Mouse (Mus musculus): ENCODE measurements around the gene Slc22a20. TPM values are rescaled to one million over a fixed set of nuclear protein-coding genes. Genes with fewer than 3 reads are reported as not detected.

Slc22a20 gene
- not detected in 2 replicates for polyA plus RNA-seq (2015; fragmentation: Nextera tagmentation; extraction: Ambion mirVana)

DNA sequence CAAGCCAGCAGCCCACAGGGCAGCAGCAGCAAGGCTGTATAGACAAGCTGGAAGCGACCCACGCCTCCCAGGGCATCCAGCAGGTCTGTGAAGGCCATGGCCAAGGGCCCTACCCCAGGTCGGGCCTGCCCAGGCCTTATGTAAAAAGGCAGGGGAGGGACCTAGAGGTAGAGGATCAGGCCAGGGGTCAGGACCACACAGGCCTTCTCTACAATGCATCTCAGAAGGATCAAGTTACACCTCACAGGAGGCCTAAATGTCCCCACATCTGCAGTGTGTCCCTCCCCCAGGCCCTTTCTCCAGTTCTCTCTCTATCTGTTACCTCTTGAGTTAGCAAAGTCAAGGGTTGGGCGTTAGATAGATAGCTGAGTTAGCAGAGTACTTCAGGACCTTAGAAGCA, at the start of gene Slc22a20:
Gene Slc22a20, minus strand, starts transcription at position 101 of the 400 bp plus-strand sequence.

DNA sequence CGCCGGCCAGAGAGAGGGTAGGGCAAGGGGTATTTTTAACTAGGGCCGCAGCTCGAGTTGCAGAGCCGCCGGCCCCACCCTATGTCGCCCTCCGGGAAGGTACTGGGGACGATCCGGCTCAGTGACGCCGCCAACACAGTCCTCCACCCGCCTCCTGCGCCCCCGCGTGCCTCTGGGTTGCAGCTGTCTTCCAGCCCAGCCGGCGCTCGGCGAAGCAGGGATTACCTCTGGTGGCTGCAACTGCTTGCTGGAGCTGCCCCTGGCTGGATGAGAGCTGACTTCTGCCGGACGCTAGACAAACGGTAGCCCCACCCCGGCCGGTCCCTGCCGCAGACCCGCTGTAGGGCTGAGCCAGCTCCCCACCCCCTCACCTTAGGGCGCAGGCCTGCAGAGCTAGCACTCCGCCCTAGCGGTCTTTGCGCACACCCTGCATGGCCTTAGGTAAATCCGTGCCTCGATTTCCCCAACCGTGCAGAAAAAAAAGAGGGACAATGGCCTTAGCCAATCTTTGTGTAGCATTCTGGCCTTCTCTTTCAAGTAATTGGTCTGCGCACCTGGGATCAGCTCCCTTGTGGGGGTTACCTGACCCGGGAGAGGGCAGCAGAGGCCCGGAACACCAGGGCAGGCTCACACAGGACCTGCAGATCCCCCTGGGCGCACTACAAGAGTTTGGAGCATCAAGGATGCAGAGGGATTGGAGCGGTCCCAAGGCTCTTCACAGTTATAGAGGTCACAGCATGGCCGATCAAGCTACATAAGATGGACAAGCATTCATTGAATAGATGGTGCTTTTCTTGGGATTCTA, 29.8 kb upstream of the Slc22a20 start, which contains the start of gene Capn1:
Gene Capn1, minus strand, starts transcription at position 387 of the 805 bp plus-strand sequence.

GRCm38 (mm10) chr19:5963883-5964562, 21.9 kb downstream of the Slc22a20 start, which contains the start of gene Pola2:
Pola2 (minus strand) TSS chr19:5964202.

GRCm38 (mm10) chr19:5924713-5925093, 61.2 kb downstream of the Slc22a20 start, which contains the start of gene Cdc42ep2:
Cdc42ep2 (minus strand) TSS chr19:5924816.

Other genes starting within 250 kb of the Slc22a20 start
- 20.0 and 20.8 TPM in 2 replicates for gene Ltbp3, start 245.2 kb downstream of the Slc22a20 start, polyA plus RNA-seq (2015; fragmentation: Nextera tagmentation; extraction: Ambion mirVana)
- gene Scyl1, start 214.7 kb downstream of the Slc22a20 start, polyA plus RNA-seq (2015; fragmentation: Nextera tagmentation; extraction: Ambion mirVana) = 75.6 and 85.9 TPM in 2 replicates
- gene Frmd8, start 110.9 kb downstream of the Slc22a20 start, polyA plus RNA-seq (2015; fragmentation: Nextera tagmentation; extraction: Ambion mirVana) = 12.2 and 12.5 TPM in 2 replicates
- gene Slc25a45, start 108.3 kb downstream of the Slc22a20 start, polyA plus RNA-seq (2015; fragmentation: Nextera tagmentation; extraction: Ambion mirVana) = 2.9 TPM in 2 replicates
- gene Tigd3, start 92.0 kb downstream of the Slc22a20 start, polyA plus RNA-seq (2015; fragmentation: Nextera tagmentation; extraction: Ambion mirVana) = 6.3 and 8.0 TPM in 2 replicates
- 49.1 and 55.8 TPM in 2 replicates for gene Dpf2, start 73.1 kb downstream of the Slc22a20 start, polyA plus RNA-seq (2015; fragmentation: Nextera tagmentation; extraction: Ambion mirVana)
- 18.7 and 21.8 TPM in 2 replicates for gene Cdc42ep2, start 61.3 kb downstream of the Slc22a20 start, polyA plus RNA-seq (2015; fragmentation: Nextera tagmentation; extraction: Ambion mirVana)
- gene Pola2, start 21.9 kb downstream of the Slc22a20 start, polyA plus RNA-seq (2015; fragmentation: Nextera tagmentation; extraction: Ambion mirVana) = 15.5 and 17.6 TPM in 2 replicates
- gene Capn1, start 29.8 kb upstream of the Slc22a20 start, polyA plus RNA-seq (2015; fragmentation: Nextera tagmentation; extraction: Ambion mirVana) = 5.2 and 5.8 TPM in 2 replicates
- 28.0 and 31.6 TPM in 2 replicates for gene Syvn1, start 60.4 kb upstream of the Slc22a20 start, polyA plus RNA-seq (2015; fragmentation: Nextera tagmentation; extraction: Ambion mirVana)
- 51.3 and 60.2 TPM in 2 replicates for gene Mrpl49, start 71.6 kb upstream of the Slc22a20 start, polyA plus RNA-seq (2015; fragmentation: Nextera tagmentation; extraction: Ambion mirVana)
- 603 and 680 TPM in 2 replicates for gene Fau, start 71.7 kb upstream of the Slc22a20 start, polyA plus RNA-seq (2015; fragmentation: Nextera tagmentation; extraction: Ambion mirVana)
- 44.4 and 45.4 TPM in 2 replicates for gene Znhit2, start 75.0 kb upstream of the Slc22a20 start, polyA plus RNA-seq (2015; fragmentation: Nextera tagmentation; extraction: Ambion mirVana)
- gene Tm7sf2, start 82.2 kb upstream of the Slc22a20 start, polyA plus RNA-seq (2015; fragmentation: Nextera tagmentation; extraction: Ambion mirVana) = 53.5 and 57.5 TPM in 2 replicates
- gene Vps51, start 91.1 kb upstream of the Slc22a20 start, polyA plus RNA-seq (2015; fragmentation: Nextera tagmentation; extraction: Ambion mirVana) = 76.7 and 77.3 TPM in 2 replicates
- not detected in 2 replicates for gene Tmem262, start 93.9 kb upstream of the Slc22a20 start, polyA plus RNA-seq (2015; fragmentation: Nextera tagmentation; extraction: Ambion mirVana)
- gene Gm28374, start 96.1 kb upstream of the Slc22a20 start, polyA plus RNA-seq (2015; fragmentation: Nextera tagmentation; extraction: Ambion mirVana) = 0.75 TPM in 1 of 2 replicates, not detected in the other
- gene Zfpl1, start 98.8 kb upstream of the Slc22a20 start, polyA plus RNA-seq (2015; fragmentation: Nextera tagmentation; extraction: Ambion mirVana) = 75.3 and 75.4 TPM in 2 replicates
- gene Cdca5, start 98.8 kb upstream of the Slc22a20 start, polyA plus RNA-seq (2015; fragmentation: Nextera tagmentation; extraction: Ambion mirVana) = 2.8 and 3.1 TPM in 2 replicates
- not detected in 2 replicates for gene AC131692.1, start 108.3 kb upstream of the Slc22a20 start, polyA plus RNA-seq (2015; fragmentation: Nextera tagmentation; extraction: Ambion mirVana)
- gene Naaladl1, start 119.6 kb upstream of the Slc22a20 start, polyA plus RNA-seq (2015; fragmentation: Nextera tagmentation; extraction: Ambion mirVana) = 0.27 TPM in 2 replicates
- gene Sac3d1, start 132.5 kb upstream of the Slc22a20 start, polyA plus RNA-seq (2015; fragmentation: Nextera tagmentation; extraction: Ambion mirVana) = 53.9 and 58.0 TPM in 2 replicates
- 51.8 and 61.0 TPM in 2 replicates for gene Snx15, start 142.2 kb upstream of the Slc22a20 start, polyA plus RNA-seq (2015; fragmentation: Nextera tagmentation; extraction: Ambion mirVana)
- gene Batf2, start 154.8 kb upstream of the Slc22a20 start, polyA plus RNA-seq (2015; fragmentation: Nextera tagmentation; extraction: Ambion mirVana) = 0.18 TPM in 1 of 2 replicates, not detected in the other
- gene Arl2, start 155.4 kb upstream of the Slc22a20 start, polyA plus RNA-seq (2015; fragmentation: Nextera tagmentation; extraction: Ambion mirVana) = 163 TPM in 2 replicates
- not detected in 2 replicates for gene Majin, start 198.2 kb upstream of the Slc22a20 start, polyA plus RNA-seq (2015; fragmentation: Nextera tagmentation; extraction: Ambion mirVana)
- 0.67 and 0.69 TPM in 2 replicates for gene Gpha2, start 240.2 kb upstream of the Slc22a20 start, polyA plus RNA-seq (2015; fragmentation: Nextera tagmentation; extraction: Ambion mirVana)
- 150 and 175 TPM in 2 replicates for gene Ppp2r5b, start 249.7 kb upstream of the Slc22a20 start, polyA plus RNA-seq (2015; fragmentation: Nextera tagmentation; extraction: Ambion mirVana)

Data from neural tube, postnatal 0 days (tissue).